Mouse (Mus musculus): ENCODE measurements around the gene Bcor. TPM values are rescaled to one million over a fixed set of nuclear protein-coding genes. Genes with fewer than 3 reads are reported as not detected.

The Bcor gene
- total and polyA plus RNA-seq, 3 experiments, result 44.6 to 88.7 (median 61.6) TPM

GRCm38 (mm10) chrX:12086674-12087510, 73.3 kb downstream of the Bcor start (continued):
- TF ChIP-seq RAD21 (IDR thresholded peaks at IDR 0.05; ENCODE audit: low read depth, low read length), result no peak; the same call in 1 of the 2 replicates
- peak; percentile 69; the same call in 1 of the 2 replicates for TF ChIP-seq MAZ (IDR thresholded peaks at IDR 0.05; ENCODE audit: low read depth, low read length)
- peak; percentile 69 for TF ChIP-seq TAL1 (IDR thresholded peaks at IDR 0.05; ENCODE audit: low read length)
- TF ChIP-seq MXI1 (IDR thresholded peaks at IDR 0.05; ENCODE audit: low read depth, low read length), result no peak
- no peak for TF ChIP-seq RCOR1 (IDR thresholded peaks at IDR 0.05; ENCODE audit: low read depth, low read length)
- TF ChIP-seq SMC3 (IDR thresholded peaks at IDR 0.05; ENCODE audit: low read depth, low read length), result no peak
- no peak for TF ChIP-seq CHD1 (IDR thresholded peaks at IDR 0.05; ENCODE audit: low read depth, low read length)
- TF ChIP-seq ZC3H11A (IDR thresholded peaks at IDR 0.05; ENCODE audit: low read depth, low read length), result no peak
- no peak for TF ChIP-seq CHD2 (IDR thresholded peaks at IDR 0.05; ENCODE audit: low read length)
- no peak for TF ChIP-seq E2F4 (IDR thresholded peaks at IDR 0.05; ENCODE audit: borderline replicate concordance, low read depth, low read length)
- no peak for TF ChIP-seq POLR2AphosphoS5 (IDR thresholded peaks at IDR 0.05; ENCODE audit: borderline replicate concordance, low read depth, low read length)
- TF ChIP-seq POLR2AphosphoS2 (IDR thresholded peaks at IDR 0.05; ENCODE audit: low read length), result peak; percentile 69
- no peak for TF ChIP-seq MYC (IDR thresholded peaks at IDR 0.05; ENCODE audit: low read depth, low read length)
- TF ChIP-seq NRF1 (IDR thresholded peaks at IDR 0.05; ENCODE audit: insufficient read depth, low read depth, low read length, poor library complexity, severe bottlenecking), result no peak
- no peak for TF ChIP-seq JUND (IDR thresholded peaks at IDR 0.05; ENCODE audit: low read depth, low read length)
- TF ChIP-seq BHLHE40 (IDR thresholded peaks at IDR 0.05; ENCODE audit: borderline replicate concordance, low read depth, low read length), result peak; percentile 38; the same call in 1 of the 2 replicates
- TF ChIP-seq MYB (IDR thresholded peaks at IDR 0.05; ENCODE audit: low read depth, low read length), result no peak
- TF ChIP-seq CTCF (IDR thresholded peaks at IDR 0.05 in 2 of 3, conservative IDR thresholded peaks at IDR 0.05 in 1 of 3; ENCODE audit: control insufficient read depth in 1 of 3, insufficient read depth in 1 of 3, low read depth in 2 of 3, low read length in 3 of 3, poor library complexity in 1 of 3, severe bottlenecking in 1 of 3), result no peak
- 0 out of 2 replicates have a peak, but pooled peaks have one; percentile 8 for TF ChIP-seq ELF1 (IDR thresholded peaks at IDR 0.05; ENCODE audit: low read depth, low read length)
- peak; percentile 89 for TF ChIP-seq NELFE (IDR thresholded peaks at IDR 0.05; ENCODE audit: low read depth, low read length)
- TF ChIP-seq MAX (IDR thresholded peaks at IDR 0.05; ENCODE audit: low read length), result no peak
- TF ChIP-seq MAFK (IDR thresholded peaks at IDR 0.05; ENCODE audit: borderline replicate concordance, low read depth, low read length), result no peak
- no peak for TF ChIP-seq USF2 (IDR thresholded peaks at IDR 0.05; ENCODE audit: borderline replicate concordance in 1 of 2, insufficient read depth in 1 of 2, low read depth in 1 of 2, low read length in 2 of 2)

- H3K9me3 ChIP-seq (replicated peaks; ENCODE audit: insufficient read depth, low read length), result no peaks in the 10 kb centered on the region
- peaks cover 4 to 31% of the 10 kb centered on the region in 2 experiments for H3K4me1 ChIP-seq (ENCODE audit: control insufficient read depth in 1 of 2, insufficient read depth in 2 of 2, low read length in 2 of 2)
- peaks cover 0 to 33% of the 10 kb centered on the region in 2 experiments; a peak in 2 of 4 replicates for H3K36me3 ChIP-seq (ENCODE audit: control insufficient read depth in 1 of 2, insufficient read depth in 2 of 2, low read length in 2 of 2)
- DNase-seq (ENCODE audit: low read depth, low spot score), result no peak
- H3K27ac ChIP-seq (ENCODE audit: control insufficient read depth, low read depth, low read length), result peak overlapping the region; percentile 99
- peak overlapping the region; percentile 69 to 92; a peak in 3 of 4 replicates for H3K4me3 ChIP-seq (ENCODE audit: control insufficient read depth in 1 of 2, insufficient read depth in 1 of 2, low read depth in 2 of 2, low read length in 2 of 2)
- H3K9ac ChIP-seq (ENCODE audit: control insufficient read depth, low read depth, low read length, poor library complexity, severe bottlenecking), result peak overlapping the region; percentile 92
- peaks cover 34% of the 10 kb centered on the region for H3K79me2 ChIP-seq (ENCODE audit: control insufficient read depth, insufficient read depth, low read length, poor library complexity)
- no peaks in the 10 kb centered on the region for H3K27me3 ChIP-seq (ENCODE audit: control insufficient read depth in 1 of 2, insufficient read depth in 2 of 2, low read length in 2 of 2)
- TF ChIP-seq RAD21 (IDR thresholded peaks at IDR 0.05; ENCODE audit: low read depth, low read length) (no peak), POLR2AphosphoS5 (IDR thresholded peaks at IDR 0.05; ENCODE audit: borderline replicate concordance, low read depth, low read length) (no peak), USF1 (IDR thresholded peaks at IDR 0.05; ENCODE audit: low read depth, low read length) (0 out of 2 replicates have a peak, but pooled peaks have one; percentile 6), CTCF (IDR thresholded peaks at IDR 0.05 in 2 of 3, conservative IDR thresholded peaks at IDR 0.05 in 1 of 3; ENCODE audit: control insufficient read depth in 1 of 3, insufficient read depth in 1 of 3, low read depth in 2 of 3, low read length in 3 of 3, poor library complexity in 1 of 3, severe bottlenecking in 1 of 3) (no peak), ZC3H11A (IDR thresholded peaks at IDR 0.05; ENCODE audit: low read depth, low read length) (0 out of 2 replicates have a peak, but pooled peaks have one; percentile 6), ZKSCAN1 (IDR thresholded peaks at IDR 0.05; ENCODE audit: low read depth, low read length) (peak; percentile 30; the same call in 1 of the 2 replicates), MAFK (IDR thresholded peaks at IDR 0.05; ENCODE audit: borderline replicate concordance, low read depth, low read length) (peak; percentile 81), EP300 (IDR thresholded peaks at IDR 0.05; ENCODE audit: low read depth in 1 of 2, low read length in 2 of 2) (peak; percentile 92 to 94), MEF2A (IDR thresholded peaks at IDR 0.05; ENCODE audit: extremely low read depth, insufficient replicate concordance, low read depth, low read length, poor library complexity, severe bottlenecking) (0 out of 2 replicates have a peak, but pooled peaks have one; percentile 18), MAZ (IDR thresholded peaks at IDR 0.05; ENCODE audit: low read depth, low read length) (peak; percentile 75), HCFC1 (IDR thresholded peaks at IDR 0.05; ENCODE audit: low read depth, low read length) (no peak), BHLHE40 (IDR thresholded peaks at IDR 0.05; ENCODE audit: borderline replicate concordance, low read depth, low read length) (peak; percentile 69; the same call in 1 of the 2 replicates), JUND (IDR thresholded peaks at IDR 0.05; ENCODE audit: low read depth, low read length) (no peak), KAT2A (conservative IDR thresholded peaks at IDR 0.05; ENCODE audit: low read depth, low read length) (no peak), SIN3A (IDR thresholded peaks at IDR 0.05; ENCODE audit: low read length) (peak; percentile 89), GATA1 (IDR thresholded peaks at IDR 0.05; ENCODE audit: low read depth, low read length) (peak; percentile 99)
Measured at GRCm38 (mm10) chrX:12085949-12086348, 74.2 kb downstream of the Bcor start.
